Mouse (Mus musculus) embryonic facial prominence, embryonic 14.5 days (tissue): ENCODE data around the gene Tm4sf4. TPM values are rescaled to one million over a fixed set of nuclear protein-coding genes. Genes with fewer than 3 reads are reported as not detected.

Experiments used
- ATAC-seq: fragments of 200-750 bp; cut with Nextera tagmentation; 2 replicates; pipeline ENCODE4 v1.8.0; 2017; ENCODE audit warnings: low read depth, moderate number of reproducible peaks, moderate TSS enrichment
- DNase-seq: peaks from one replicate; pipeline ENCODE4 v3.0.0-alpha.2; 2015; ENCODE audit warnings: low spot score
- H3K27ac ChIP-seq: fragments of 300-500 bp; sonication (generic); replicated peaks from 2 replicates; pipeline ENCODE4 v1.5.1; 2014; ENCODE audit warnings: low read depth, mild to moderate bottlenecking, low read length, moderate library complexity
- H3K27me3 ChIP-seq: fragments of 300-500 bp; sonication (generic); replicated peaks from 2 replicates; pipeline ENCODE4 v1.6.1; 2014; ENCODE audit warnings: low read length; ENCODE audit not compliant: control insufficient read depth, insufficient read depth
- H3K36me3 ChIP-seq: fragments of 300-500 bp; sonication (generic); 2 replicates; pipeline ENCODE4 v1.6.1; 2014; ENCODE audit warnings: low read length, mixed read lengths; ENCODE audit not compliant: control insufficient read depth, insufficient read depth
- H3K4me1 ChIP-seq: fragments of 300-500 bp; sonication (generic); 2 replicates; pipeline ENCODE4 v1.6.1; 2014; ENCODE audit warnings: antibody characterized with exemption, low read length; ENCODE audit not compliant: control insufficient read depth, insufficient read depth
- H3K4me2 ChIP-seq: fragments of 300-500 bp; sonication (generic); 2 replicates; pipeline ENCODE4 v1.6.1; 2014; ENCODE audit warnings: low read depth, mild to moderate bottlenecking, low read length, moderate library complexity, mixed read lengths
- H3K4me3 ChIP-seq: fragments of 300-500 bp; sonication (generic); 2 replicates; pipeline ENCODE4 v1.5.1; 2014; ENCODE audit warnings: low read depth, mild to moderate bottlenecking, low read length
- H3K9ac ChIP-seq: fragments of 300-500 bp; sonication (generic); 2 replicates; pipeline ENCODE4 v1.6.1; 2014; ENCODE audit warnings: low read depth, mild to moderate bottlenecking, low read length, moderate library complexity, mixed read lengths
- H3K9me3 ChIP-seq: fragments of 300-500 bp; sonication (generic); 2 replicates; pipeline ENCODE4 v1.6.1; 2016; ENCODE audit warnings: low read length; ENCODE audit not compliant: control insufficient read depth
- WGBS: fragments of 180-500 bp; shearing (Covaris S2); extraction: QIAGEN DNeasy Blood & Tissue Kit; methylation state at CpG from one replicate; pipeline ENCODE4 v1.1.7; 2014; 5-methylcytosine and 5-hydroxymethylcytosine counted together
- polyA plus RNA-seq: library from polyadenylated mRNA; unstranded; fragments of >200 nt; fragmentation: Nextera tagmentation; extraction: Ambion mirVana; gene quantifications from 2 replicates; pipeline ENCODE4 v1.2.1, GENCODE M21; 2014

Tm4sf4 gene
- 0.31 TPM in 1 of 2 replicates, not detected in the other for polyA plus RNA-seq

- Histone ChIP-seq H3K27me3 (no peaks in the 10 kb centered on the region), H3K4me1 (no peaks in the 10 kb centered on the region), H3K9ac (no peak within 1 kb of the TSS), H3K27ac (no peak within 1 kb of the TSS), H3K36me3 (no peaks in the 10 kb centered on the region), H3K4me2 (no peak within 1 kb of the TSS), H3K9me3 (no peaks in the 10 kb centered on the region), H3K4me3 (no peak within 1 kb of the TSS)
- no peak for ATAC-seq
- no peak for DNase-seq
- 52% methylated on average over 10 of the region's 10 CpGs for WGBS
These were observed at the start of gene Tm4sf4 for GRCm38 (mm10) chr3:57425089-57425730. Tm4sf4 (plus strand) TSS chr3:57425314.

GRCm38 (mm10) chr3:57386423-57386822 is 38.7 kb upstream of the Tm4sf4 start:
- no peak for DNase-seq
- no peaks in the 10 kb centered on the region for H3K4me1 ChIP-seq
- WGBS: 81% methylated on average over 6 of the region's 6 CpGs
- no peak overlapping the region for H3K4me3 ChIP-seq
- no peak overlapping the region for H3K4me2 ChIP-seq
- no peaks in the 10 kb centered on the region for H3K36me3 ChIP-seq
- ATAC-seq: no peak
- H3K9ac ChIP-seq: no peak overlapping the region
- no peaks in the 10 kb centered on the region for H3K9me3 ChIP-seq
- no peaks in the 10 kb centered on the region for H3K27me3 ChIP-seq
- H3K27ac ChIP-seq: no peak overlapping the region

GRCm38 (mm10) chr3:57386895-57387294 is 38.2 kb upstream of the Tm4sf4 start:
- ATAC-seq: no peak
- H3K9me3 ChIP-seq: no peaks in the 10 kb centered on the region
- H3K4me1 ChIP-seq: no peaks in the 10 kb centered on the region
- no peak overlapping the region for H3K4me3 ChIP-seq
- H3K36me3 ChIP-seq: no peaks in the 10 kb centered on the region
- no peaks in the 10 kb centered on the region for H3K27me3 ChIP-seq
- no peak overlapping the region for H3K9ac ChIP-seq
- H3K27ac ChIP-seq: no peak overlapping the region
- 64% methylated on average over 2 of the region's 2 CpGs for WGBS
- H3K4me2 ChIP-seq: no peak overlapping the region
- DNase-seq: no peak

- no peak for DNase-seq
- no peak overlapping the region for H3K4me2 ChIP-seq
- H3K4me3 ChIP-seq: no peak overlapping the region
- no peaks in the 10 kb centered on the region for H3K36me3 ChIP-seq
- H3K9ac ChIP-seq: no peak overlapping the region
- H3K27ac ChIP-seq: no peak overlapping the region
- WGBS: 69% methylated on average over 2 of the region's 2 CpGs
- H3K27me3 ChIP-seq: no peaks in the 10 kb centered on the region
- H3K4me1 ChIP-seq: no peaks in the 10 kb centered on the region
- no peaks in the 10 kb centered on the region for H3K9me3 ChIP-seq
- no peak for ATAC-seq
These were observed 37.5 kb upstream of the Tm4sf4 start for GRCm38 (mm10) chr3:57387593-57387992.

GRCm38 (mm10) chr3:57411535-57411934 is 13.6 kb upstream of the Tm4sf4 start:
- H3K9me3 ChIP-seq: no peaks in the 10 kb centered on the region
- H3K4me1 ChIP-seq: no peaks in the 10 kb centered on the region
- H3K4me3 ChIP-seq: no peak overlapping the region
- ATAC-seq (no peak), DNase-seq (no peak)
- 86% methylated on average over 4 of the region's 4 CpGs for WGBS
- H3K27ac ChIP-seq: no peak overlapping the region
- H3K4me2 ChIP-seq: no peak overlapping the region
- no peaks in the 10 kb centered on the region for H3K36me3 ChIP-seq
- no peaks in the 10 kb centered on the region for H3K27me3 ChIP-seq
- H3K9ac ChIP-seq: no peak overlapping the region

GRCm38 (mm10) chr3:57420233-57420632 is 4.9 kb upstream of the Tm4sf4 start:
- 75% methylated on average over 2 of the region's 2 CpGs for WGBS
- Histone ChIP-seq H3K36me3 (no peaks in the 10 kb centered on the region), H3K4me1 (no peaks in the 10 kb centered on the region), H3K27me3 (no peaks in the 10 kb centered on the region), H3K4me3 (no peak overlapping the region), H3K9me3 (no peaks in the 10 kb centered on the region), H3K4me2 (no peak overlapping the region), H3K27ac (no peak overlapping the region), H3K9ac (no peak overlapping the region)
- DNase-seq: no peak
- no peak for ATAC-seq

GRCm38 (mm10) chr3:57420660-57421059 is 4.5 kb upstream of the Tm4sf4 start:
- Histone ChIP-seq H3K4me1 (no peaks in the 10 kb centered on the region), H3K36me3 (no peaks in the 10 kb centered on the region), H3K4me3 (no peak overlapping the region), H3K27me3 (no peaks in the 10 kb centered on the region), H3K27ac (no peak overlapping the region), H3K9me3 (no peaks in the 10 kb centered on the region), H3K4me2 (no peak overlapping the region), H3K9ac (no peak overlapping the region)
- no peak for DNase-seq
- no peak for ATAC-seq
- 100% methylated on average over 1 of the region's 1 CpGs for WGBS

GRCm38 (mm10) chr3:57426351-57426750 is 1.2 kb downstream of the Tm4sf4 start:
- DNase-seq (no peak), ATAC-seq (no peak)
- Histone ChIP-seq H3K4me3 (no peak overlapping the region), H3K27me3 (no peaks in the 10 kb centered on the region), H3K36me3 (no peaks in the 10 kb centered on the region), H3K9me3 (no peaks in the 10 kb centered on the region), H3K27ac (no peak overlapping the region), H3K4me2 (no peak overlapping the region), H3K9ac (no peak overlapping the region), H3K4me1 (no peaks in the 10 kb centered on the region)
- WGBS: 80% methylated on average over 11 of the region's 11 CpGs
